8 mouse cellular contexts compared by ENCODE assay signal in the genomic region with DNA sequence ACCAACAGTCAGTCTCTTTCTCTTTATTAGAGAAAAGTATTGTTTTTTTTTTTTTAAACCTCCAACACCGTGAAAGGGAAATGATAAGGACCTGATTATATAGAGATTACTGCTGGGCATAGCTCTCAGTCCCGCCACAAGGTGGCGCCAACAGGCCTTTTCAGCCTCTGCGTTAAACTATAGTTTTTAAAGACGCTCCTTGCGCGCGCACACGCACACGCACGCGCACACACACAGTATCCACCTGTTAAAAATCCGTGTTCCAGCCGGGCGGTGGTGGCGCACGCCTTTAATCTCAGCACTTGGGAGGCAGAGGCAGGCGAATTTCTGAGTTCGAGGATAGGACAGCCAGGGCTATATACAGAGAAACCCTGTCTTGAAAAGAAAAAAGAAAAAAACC. TPM values are rescaled to one million over a fixed set of nuclear protein-coding genes. Genes with fewer than 3 reads are reported as not detected.
A peak's percentile ranks its signal among the peaks of the same experiment; 100 is the strongest.
DNase-seq lines count a peak whose midpoint lies in the region; ATAC-seq and TF ChIP-seq lines count a peak whose summit lies in the region.

No protein-coding gene starts in this region.

- H3K9me3 ChIP-seq in hindbrain, postnatal 0 days (ENCODE audit: low read length) = no peaks in the 10 kb centered on the region

- H3K4me1 ChIP-seq in hindbrain, postnatal 0 days (ENCODE audit: insufficient read depth, low read length) = no peaks in the 10 kb centered on the region

- H3K9ac ChIP-seq in hindbrain, postnatal 0 days (replicated peaks; ENCODE audit: low read length) = no peak overlapping the region

- WGBS in hindbrain, postnatal 0 days = 11% methylated on average over 19 of the region's 19 CpGs

- no peaks in the 10 kb centered on the region for H3K36me3 ChIP-seq in hindbrain, postnatal 0 days (ENCODE audit: insufficient read depth, low read length)

- TF ChIP-seq CTCF in gastrocnemius, adult 2 months (IDR thresholded peaks at IDR 0.05) = peak; percentile 95
- peak; percentile 83 for TF ChIP-seq CTCF in hindbrain, postnatal 0 days (IDR thresholded peaks at IDR 0.05; ENCODE audit: low read depth)

- peak overlapping the region; percentile 59 for H3K4me3 ChIP-seq in gastrocnemius, adult 2 months
- no peak overlapping the region for H3K4me3 ChIP-seq in hindbrain, postnatal 0 days (ENCODE audit: low read length)

- DNase-seq in gastrocnemius, adult 2 months = peak; percentile 85
- peak; percentile 92 for DNase-seq in hindbrain, postnatal 0 days (ENCODE audit: low spot score)
- DNase-seq in left cerebral cortex, adult 18-20 months (ENCODE audit: low spot score in 2 of 2) = peak; percentile 83
- DNase-seq in right cerebral cortex, adult 18-20 months = peak; percentile 83
- peak; percentile 69 for DNase-seq in urinary bladder, adult 2 months (ENCODE audit: low spot score)

- no peaks in the 10 kb centered on the region for H3K27me3 ChIP-seq in hindbrain, postnatal 0 days (ENCODE audit: insufficient read depth, low read length)

- H3K4me2 ChIP-seq in hindbrain, postnatal 0 days (ENCODE audit: low read depth, low read length) = peak overlapping the region; percentile 45

- H3K27ac ChIP-seq in gastrocnemius, adult 2 months = no peak overlapping the region
- no peak overlapping the region for H3K27ac ChIP-seq in hindbrain, postnatal 0 days

- intact Hi-C loops in gastrocnemius, adult 2 months (cut with DNase I) = loop anchor here (2.0 kb wide), 2 partner anchors 146 to 238 kb away; no protein-coding TSS in a partner anchor

- peak; percentile 79 for ATAC-seq in activated CD4-positive, CD25-positive, alpha-beta regulatory T cell, adult 4 months
- peak; percentile 98 for ATAC-seq in common myeloid progenitor, adult 5-6 weeks (replicated peaks; ENCODE audit: low read depth, poor library complexity, severe bottlenecking)
- peak; percentile 83 for ATAC-seq in hindbrain, postnatal 0 days
- peak; percentile 95 for ATAC-seq in megakaryocyte, adult 5-6 weeks (ENCODE audit: poor library complexity, severe bottlenecking)

RNA-seq across cellular contexts. Expression of gene Pawr, which starts 31.1 kb away (rescaled TPM):
- not detected for polyA plus RNA-seq in activated CD4-positive, CD25-positive, alpha-beta regulatory T cell, adult 4 months (2017; shearing (Covaris generic))
- total RNA-seq in common myeloid progenitor, adult 5-6 weeks (2017) = 0.34 TPM in 1 of 2 replicates, not detected in the other
- total RNA-seq in gastrocnemius, adult 2 months (2021) = 1 to 10 TPM in 1 of 2 experiments, under 1 TPM in 1; 0.99 to 1.0 TPM
- 4.7 and 5.6 TPM in 2 replicates for total RNA-seq in hindbrain, postnatal 0 days (2014; rRNA removed)
- polyA plus RNA-seq in hindbrain, postnatal 0 days (2015; fragmentation: Nextera tagmentation; extraction: Ambion mirVana) = 3.0 and 3.5 TPM in 2 replicates
- 1 to 10 TPM; 3.7 to 3.8 TPM for total RNA-seq in left cerebral cortex, adult 18-20 months (2021)
- total RNA-seq in megakaryocyte, adult 5-6 weeks (2015) = not detected in 2 replicates
- 0.07 TPM in 1 of 2 replicates, not detected in the other for total RNA-seq in megakaryocyte, adult 5-6 weeks (2017)
- polyA plus RNA-seq in urinary bladder, adult 2 months (2012; rRNA removed) = 60.2 and 68.4 TPM in 2 replicates
